Mouse (Mus musculus) bone marrow macrophage, adult 2 months (primary cell): Measurements from ENCODE around the gene Fam135a. TPM values are rescaled to one million over a fixed set of nuclear protein-coding genes. Genes with fewer than 3 reads are reported as not detected.

Source experiments
- H3K27ac ChIP-seq: 2 replicates; pipeline ENCODE4 v1.5.1; 2012; ENCODE audit warnings: low read depth, low read length; ENCODE audit not compliant: insufficient read depth
- H3K4me1 ChIP-seq: 2 replicates; pipeline ENCODE4 v1.6.1; 2012; ENCODE audit warnings: low read length; ENCODE audit not compliant: control insufficient read depth, insufficient read depth
- H3K4me3 ChIP-seq: 2 replicates; pipeline ENCODE4 v1.5.1; 2012; ENCODE audit warnings: mild to moderate bottlenecking, low read length, moderate library complexity; ENCODE audit not compliant: insufficient read depth
- CTCF ChIP-seq: IDR thresholded peaks from 2 replicates; pipeline ENCODE4 v1.5.1; 2012; ENCODE audit warnings: low read depth, mild to moderate bottlenecking, low read length, moderate library complexity
- POLR2A ChIP-seq: IDR thresholded peaks from 2 replicates; pipeline ENCODE4 v1.6.1; 2012; ENCODE audit warnings: mild to moderate bottlenecking, low read depth, low read length, borderline replicate concordance
- polyA plus RNA-seq: library from polyadenylated mRNA; stranded (reverse); fragments of >200 nt; gene quantifications from 2 replicates; pipeline ENCODE4 v1.2.4, GENCODE M21; 2012; ENCODE audit not compliant: missing spikeins, insufficient read depth, insufficient read length

Gene Fam135a
- polyA plus RNA-seq, 1 experiment = 4.4 TPM

DNA sequence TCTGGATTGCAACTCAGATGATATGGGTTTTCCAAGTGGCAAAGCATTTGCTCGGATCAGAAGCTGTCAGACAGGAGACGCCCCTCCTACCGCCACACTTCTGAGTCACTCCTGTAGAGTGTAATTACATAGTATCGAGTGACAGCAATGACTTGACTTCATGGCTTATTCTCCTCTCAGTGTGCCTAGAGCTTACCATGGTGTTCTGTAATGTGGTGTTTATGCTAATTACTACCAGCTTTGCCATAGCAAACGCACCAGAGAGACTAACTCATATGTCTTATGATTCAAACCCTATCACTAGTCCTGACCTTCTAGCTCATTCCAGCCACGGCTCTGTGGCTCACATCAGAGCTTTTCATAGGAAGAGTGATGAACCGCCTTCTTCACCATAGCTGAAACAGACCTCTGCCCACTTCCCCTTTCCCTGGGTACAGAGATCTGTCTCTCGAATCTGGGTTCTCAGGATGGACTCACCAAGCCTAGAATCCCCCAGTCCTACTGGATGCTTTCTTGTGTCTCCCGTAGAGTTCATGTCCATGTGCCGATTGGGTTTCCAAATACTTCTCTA is 2.5 kb upstream of the Fam135a start:
- H3K27ac ChIP-seq = no peak overlapping the region
- H3K4me1 ChIP-seq = peaks cover 14% of the 10 kb centered on the region

DNA sequence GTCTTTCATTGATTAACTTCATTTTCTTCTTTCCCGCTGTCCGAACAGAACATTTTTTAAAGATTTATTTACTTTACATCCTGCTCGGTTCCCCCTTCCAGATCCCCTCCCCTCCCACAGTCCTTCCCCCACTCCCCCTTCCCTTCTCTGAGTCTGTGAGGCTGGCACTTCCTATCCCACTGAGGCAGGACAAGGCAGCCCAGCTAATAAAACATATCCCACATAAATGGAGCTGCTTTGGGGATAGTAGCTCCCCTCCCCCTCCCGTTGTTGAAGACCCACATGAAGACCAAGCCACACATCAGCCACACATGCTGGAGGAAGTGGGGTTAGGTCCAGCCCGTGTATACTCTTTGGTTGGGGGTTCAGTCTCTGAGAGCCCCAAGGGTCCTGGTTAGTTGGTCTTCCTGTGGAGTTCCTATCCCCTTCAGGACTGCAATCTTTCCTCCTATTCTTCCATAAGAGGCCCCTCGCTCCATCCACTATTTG is 773 bp upstream of the Fam135a start:
- peak overlapping the region; percentile 86 for H3K4me3 ChIP-seq
- no peak for TF ChIP-seq POLR2A
- no peak for TF ChIP-seq CTCF

More for the DNA sequence above, 2.5 kb upstream of the Fam135a start:
- TF ChIP-seq POLR2A (no peak), CTCF (no peak)
- no peak overlapping the region for H3K4me3 ChIP-seq

DNA sequence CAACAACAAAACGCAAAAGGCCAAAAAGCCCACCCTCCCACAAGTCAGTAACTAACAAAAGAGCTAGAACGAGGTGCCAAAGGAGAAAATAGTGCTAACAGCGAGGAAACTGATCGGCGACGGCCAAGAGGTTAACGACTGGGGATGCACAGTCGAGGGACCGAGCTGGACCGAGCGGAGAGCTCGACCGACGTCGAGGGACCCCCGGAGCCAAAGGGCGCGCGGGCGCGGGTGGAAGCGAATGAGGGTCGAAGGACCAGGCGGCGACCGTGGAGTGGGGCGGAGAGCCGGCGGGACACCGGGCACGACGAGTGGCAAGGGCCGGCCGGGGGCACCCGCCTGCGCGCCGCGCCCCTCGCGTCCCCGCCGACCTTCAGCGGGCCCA is 608 bp downstream of the Fam135a start:
- H3K4me1 ChIP-seq = peaks cover 12% of the 10 kb centered on the region
- H3K4me3 ChIP-seq = peak overlapping the region; percentile 95
- TF ChIP-seq CTCF = no peak
- TF ChIP-seq POLR2A = no peak
- H3K27ac ChIP-seq = no peak overlapping the region

More for the DNA sequence above, 773 bp upstream of the Fam135a start:
- no peak overlapping the region for H3K27ac ChIP-seq
- peaks cover 12% of the 10 kb centered on the region for H3K4me1 ChIP-seq

DNA sequence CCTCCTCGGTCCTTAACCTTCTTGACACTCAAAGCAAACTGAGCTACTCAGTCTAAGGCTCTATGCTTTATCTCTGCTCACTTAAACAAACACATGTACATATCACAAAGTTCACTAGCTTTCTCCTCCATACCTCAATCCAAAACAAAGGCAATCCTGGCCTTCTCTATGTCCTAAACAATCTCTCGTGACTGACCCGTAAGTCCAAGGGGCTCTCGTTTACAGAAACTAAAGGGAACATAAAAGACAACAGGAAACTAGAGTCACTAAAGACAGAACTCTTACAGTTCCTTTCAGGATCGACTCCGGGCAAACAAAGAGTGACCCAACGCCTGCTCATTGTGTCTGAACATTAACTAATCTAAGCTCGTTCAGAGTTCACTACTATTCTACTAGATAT is 2.6 kb downstream of the Fam135a start:
- peaks cover 8% of the 10 kb centered on the region for H3K4me1 ChIP-seq
- TF ChIP-seq CTCF (no peak), POLR2A (no peak)
- no peak overlapping the region for H3K4me3 ChIP-seq
- H3K27ac ChIP-seq = no peak overlapping the region

DNA sequence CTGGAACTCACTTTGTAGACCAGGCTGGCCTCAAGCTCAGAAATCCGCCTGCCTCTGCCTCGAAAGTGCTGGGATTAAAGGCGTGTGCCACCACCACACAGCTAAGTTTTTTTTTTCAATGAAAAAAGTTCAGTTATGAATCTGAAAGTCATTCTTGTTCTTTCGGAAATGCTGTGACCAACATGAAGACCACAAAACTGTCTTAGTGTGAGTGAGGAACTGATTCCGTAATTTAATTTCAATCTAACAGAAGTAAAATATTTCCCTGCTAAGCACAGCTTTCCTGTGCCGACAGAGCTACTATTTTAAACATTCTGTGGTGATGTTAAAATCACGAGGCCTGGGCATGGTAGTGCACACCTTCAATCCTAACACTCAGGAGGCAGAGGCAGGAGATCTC is 7.7 kb downstream of the Fam135a start:
- TF ChIP-seq POLR2A (no peak), CTCF (no peak)

DNA sequence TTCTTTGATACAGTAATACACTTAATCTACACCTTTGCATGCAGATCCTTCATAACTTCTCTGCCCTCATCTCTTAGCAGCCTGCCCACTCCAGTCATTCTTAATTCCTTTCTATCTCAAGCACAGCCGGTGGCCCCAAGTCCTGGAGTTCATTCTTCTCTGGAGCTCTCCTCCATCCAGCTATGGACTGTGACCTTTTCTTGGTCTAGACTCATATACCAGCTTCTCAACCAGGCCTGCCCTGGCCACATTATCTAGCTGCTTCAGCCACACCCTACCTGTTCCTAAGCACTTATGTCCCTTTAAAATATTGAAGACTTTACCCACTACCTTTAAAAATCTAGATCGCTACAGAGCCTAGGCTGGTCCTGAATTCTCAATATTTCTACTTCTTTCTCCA is 9.5 kb downstream of the Fam135a start:
- H3K4me1 ChIP-seq = no peaks in the 10 kb centered on the region
- TF ChIP-seq CTCF (no peak), POLR2A (no peak)
- H3K4me3 ChIP-seq = no peak overlapping the region
- H3K27ac ChIP-seq = no peak overlapping the region

More for the DNA sequence above, 7.7 kb downstream of the Fam135a start:
- Histone ChIP-seq H3K27ac (no peak overlapping the region), H3K4me1 (no peaks in the 10 kb centered on the region), H3K4me3 (no peak overlapping the region)

DNA sequence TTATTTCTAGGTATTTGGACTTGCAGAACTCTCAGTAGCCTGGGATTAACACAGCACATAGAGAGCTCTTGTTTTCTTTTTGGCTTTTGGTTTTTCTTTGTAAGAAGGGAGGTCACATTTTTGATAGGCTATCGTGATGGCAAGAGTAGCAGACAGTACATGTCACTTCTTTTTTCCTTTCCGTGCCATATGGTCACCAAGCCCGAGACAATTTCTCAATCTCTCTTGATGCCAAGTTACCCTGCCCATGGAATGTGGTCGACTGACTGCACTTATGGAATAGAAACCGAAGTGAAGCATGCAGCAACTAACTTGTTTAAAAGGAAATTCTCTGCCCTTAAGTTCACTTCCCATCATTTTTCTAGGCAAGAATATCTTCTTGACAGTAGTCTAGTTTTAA is 10.0 kb downstream of the Fam135a start:
- Histone ChIP-seq H3K4me1 (no peaks in the 10 kb centered on the region), H3K4me3 (no peak overlapping the region)
- no peak for TF ChIP-seq POLR2A
- no peak for TF ChIP-seq CTCF

DNA sequence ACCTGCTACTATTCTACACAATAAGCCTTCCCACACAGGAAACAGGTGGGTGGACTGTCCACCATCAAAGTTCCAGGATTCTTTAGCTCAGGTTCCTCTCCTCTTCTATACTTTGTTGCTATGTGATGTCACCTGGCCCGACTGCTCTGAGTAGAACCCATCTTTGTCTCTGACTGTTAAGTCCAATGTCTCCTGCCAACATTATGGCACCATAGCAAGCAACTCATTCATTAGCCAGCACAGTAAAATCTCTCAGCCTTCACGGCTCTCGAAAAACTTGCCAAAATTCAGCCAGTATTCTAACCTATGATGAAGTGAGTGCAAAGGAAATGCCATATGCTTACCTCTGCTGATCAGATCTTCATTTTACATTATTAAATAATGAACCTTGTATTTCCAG is 14.0 kb downstream of the Fam135a start:
- Histone ChIP-seq H3K27ac (no peak overlapping the region), H3K4me1 (no peaks in the 10 kb centered on the region), H3K4me3 (no peak overlapping the region)
- TF ChIP-seq POLR2A = no peak
- TF ChIP-seq CTCF = no peak

More for the DNA sequence above, 10.0 kb downstream of the Fam135a start:
- no peak overlapping the region for H3K27ac ChIP-seq

DNA sequence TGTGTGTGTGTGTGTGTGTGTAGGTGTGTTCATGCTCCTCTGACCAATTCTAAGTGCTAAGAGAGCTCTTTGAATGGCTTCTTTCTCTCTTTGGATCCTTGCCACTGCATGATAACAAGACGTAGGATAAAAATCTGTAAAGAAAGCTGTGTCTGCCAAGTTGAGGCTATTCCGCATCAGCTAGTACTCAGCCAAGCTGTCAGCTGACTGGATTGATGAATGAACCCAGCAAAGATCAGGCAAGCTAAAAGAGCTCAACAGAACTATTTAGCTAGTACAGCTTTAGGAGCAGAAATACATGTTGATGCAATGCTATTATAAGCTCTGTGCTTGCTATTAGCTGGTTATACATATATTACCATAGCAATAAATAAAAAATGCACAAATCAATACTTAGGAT is 25.7 kb downstream of the Fam135a start:
- Histone ChIP-seq H3K27ac (no peak overlapping the region), H3K4me1 (no peaks in the 10 kb centered on the region), H3K4me3 (no peak overlapping the region)
- TF ChIP-seq CTCF (no peak), POLR2A (no peak)

DNA sequence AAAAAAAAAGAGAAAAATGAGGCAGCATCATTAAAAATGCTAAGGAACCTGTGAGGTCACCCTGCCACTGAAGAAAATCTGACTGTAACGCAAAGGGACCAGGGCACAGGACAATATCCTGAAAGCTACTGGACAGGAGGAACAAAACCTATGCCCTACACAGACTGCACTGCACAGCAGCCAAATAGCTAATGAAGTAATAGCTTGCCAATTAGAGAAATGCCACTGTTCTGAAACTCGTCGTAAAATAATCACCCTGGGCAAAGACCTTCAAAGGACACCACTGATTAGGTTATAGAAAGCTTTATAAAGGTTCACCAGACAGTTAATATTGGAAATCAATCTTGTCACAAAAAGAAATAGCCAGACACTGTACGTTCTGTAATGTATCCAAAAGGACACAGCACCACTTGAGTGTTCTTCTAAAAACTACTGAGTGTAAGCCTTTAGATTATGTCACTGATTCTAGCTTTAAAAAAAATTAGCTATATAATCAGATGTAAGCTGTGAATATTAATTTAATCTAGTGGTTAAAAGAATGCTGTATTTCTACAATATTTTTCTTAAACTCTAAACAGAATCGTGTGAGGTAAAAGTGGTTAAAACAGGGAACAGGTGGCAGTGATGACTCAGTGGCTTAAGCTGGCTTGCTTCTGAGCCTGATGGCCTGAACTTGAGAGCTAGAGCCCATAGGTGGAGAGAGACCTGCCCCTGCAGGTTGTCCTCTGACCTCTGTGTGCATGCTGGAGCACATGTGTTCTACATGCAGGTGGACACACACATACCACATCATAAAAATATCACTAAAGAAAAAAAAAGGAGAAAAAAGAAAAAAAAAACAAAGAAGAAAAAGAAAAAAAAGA is 26.5 kb downstream of the Fam135a start:
- H3K4me1 ChIP-seq = no peaks in the 10 kb centered on the region
- no peak for TF ChIP-seq POLR2A
- TF ChIP-seq CTCF = no peak
- H3K27ac ChIP-seq = no peak overlapping the region
- no peak overlapping the region for H3K4me3 ChIP-seq
